In genomic region chr2:153607870-153608515, GRCm38 (mm10) we compare ENCODE assay signal across 8 mouse cellular contexts. TPM values are rescaled to one million over a fixed set of nuclear protein-coding genes. Genes with fewer than 3 reads are reported as not detected.
DNase-seq lines count a peak whose midpoint lies in the region; ATAC-seq lines count a peak whose summit lies in the region.

No protein-coding gene starts in this region.

- H3K4me1 ChIP-seq in liver, embryonic 13.5 days (replicated peaks) = peaks cover 77% of the 10 kb centered on the region
- peaks cover 32% of the 10 kb centered on the region for H3K4me1 ChIP-seq in stomach, embryonic 16.5 days (ENCODE audit: control insufficient read depth, insufficient read depth, low read length)

- H3K27ac ChIP-seq in liver, embryonic 13.5 days = peak overlapping the region; percentile 95
- H3K27ac ChIP-seq in stomach, embryonic 16.5 days (ENCODE audit: low read length) = peak overlapping the region; percentile 62; the same call in 1 of the 2 replicates

- WGBS in liver, embryonic 13.5 days (ENCODE audit: insufficient replicate concordance) = 14% methylated on average over 13 of the region's 13 CpGs
- 61% methylated on average over 13 of the region's 13 CpGs for WGBS in stomach, embryonic 16.5 days

- peak overlapping the region; percentile 21 for H3K4me3 ChIP-seq in liver, embryonic 13.5 days (replicated peaks)
- H3K4me3 ChIP-seq in stomach, embryonic 16.5 days (replicated peaks; ENCODE audit: low read length) = no peak overlapping the region

- no peaks in the 10 kb centered on the region for H3K36me3 ChIP-seq in liver, embryonic 13.5 days
- H3K36me3 ChIP-seq in stomach, embryonic 16.5 days (ENCODE audit: control insufficient read depth, insufficient read depth, low read length) = no peaks in the 10 kb centered on the region

- H3K4me2 ChIP-seq in liver, embryonic 13.5 days = peak overlapping the region; percentile 62
- H3K4me2 ChIP-seq in stomach, embryonic 16.5 days (ENCODE audit: low read depth, low read length) = no peak overlapping the region

- DNase-seq in right cerebral cortex, postnatal 10 days (ENCODE audit: low spot score in 2 of 2) = peak; percentile 68 to 71
- no peak for DNase-seq in right cerebral cortex, postnatal 14 days
- peak; percentile 80 for DNase-seq in c-Kit-positive CD71-positive TER-119-positive erythroid progenitor cells, embryonic 14.5 days (ENCODE audit: low spot score)
- peak; percentile 96 for DNase-seq in gonadal fat pad, adult 2 months (ENCODE audit: low read depth)
- peak; percentile 51 for DNase-seq in liver, embryonic 13.5 days
- DNase-seq in frontal cortex, postnatal 25 days (ENCODE audit: low spot score in 2 of 2) = no peak

- H3K9me3 ChIP-seq in liver, embryonic 13.5 days (replicated peaks) = no peaks in the 10 kb centered on the region
- H3K9me3 ChIP-seq in stomach, embryonic 16.5 days (replicated peaks; ENCODE audit: control insufficient read depth, low read length) = no peaks in the 10 kb centered on the region

- ATAC-seq in liver, embryonic 13.5 days (ENCODE audit: low read depth) = peak; percentile 92
- peak; percentile 53; the same call in 1 of the 2 replicates for ATAC-seq in stomach, embryonic 16.5 days (ENCODE audit: insufficient read depth, low FRiP score)
- ATAC-seq in frontal cortex, adult (ENCODE audit: low TSS enrichment) = no peak

- peak overlapping the region; percentile 63 for H3K9ac ChIP-seq in liver, embryonic 13.5 days
- 0 out of 2 replicates have a peak overlapping the region, but pooled peaks have one; percentile 22 for H3K9ac ChIP-seq in stomach, embryonic 16.5 days (ENCODE audit: low read length)

- H3K27me3 ChIP-seq in liver, embryonic 13.5 days = no peaks in the 10 kb centered on the region
- H3K27me3 ChIP-seq in stomach, embryonic 16.5 days (ENCODE audit: control insufficient read depth, insufficient read depth, low read length) = no peaks in the 10 kb centered on the region

RNA-seq across cellular contexts. Expression of gene Commd7, which starts 24.6 kb away (rescaled TPM):
- polyA plus RNA-seq in gonadal fat pad, adult 2 months (2012; rRNA removed) = 17.0 and 19.3 TPM in 2 replicates
- polyA plus RNA-seq in liver, embryonic 13.5 days (2015; fragmentation: Nextera tagmentation; extraction: Ambion mirVana) = 39.8 and 39.9 TPM in 2 replicates
- 72.0 and 75.0 TPM in 2 replicates for polyA plus RNA-seq in stomach, embryonic 16.5 days (2015; fragmentation: Nextera tagmentation; extraction: Ambion mirVana)

RNA-seq across cellular contexts. Expression of gene Dnmt3b, which starts 41.3 kb away (rescaled TPM):
- 1.9 and 2.2 TPM in 2 replicates for polyA plus RNA-seq in gonadal fat pad, adult 2 months (2012; rRNA removed)
- 8.2 and 8.6 TPM in 2 replicates for polyA plus RNA-seq in liver, embryonic 13.5 days (2015; fragmentation: Nextera tagmentation; extraction: Ambion mirVana)
- 6.5 and 7.0 TPM in 2 replicates for polyA plus RNA-seq in stomach, embryonic 16.5 days (2015; fragmentation: Nextera tagmentation; extraction: Ambion mirVana)

Comparison
In these comparisons a context has a peak if more than half of its experiments do, and no peak if none do; other contexts are left out.
1. DNase-seq: peak in right cerebral cortex, postnatal 10 days (2 of 2), c-Kit-positive CD71-positive TER-119-positive erythroid progenitor cells, embryonic 14.5 days (single experiment), gonadal fat pad, adult 2 months (single experiment) and liver, embryonic 13.5 days (single experiment); none in right cerebral cortex, postnatal 14 days (single experiment) and frontal cortex, postnatal 25 days (0 of 2).